Mouse (Mus musculus) heart, adult 8-10 months (tissue): ENCODE measurements around the gene Olfr955. TPM values are rescaled to one million over a fixed set of nuclear protein-coding genes. Genes with fewer than 3 reads are reported as not detected.

Experiments used
- DNase-seq: peaks from one replicate; pipeline ENCODE4 v3.0.0; 2022; ENCODE audit warnings: low spot score
- total RNA-seq, 4 experiments: library from RNA; stranded (reverse); gene quantifications; 2 replicates each; pipeline ENCODE4 v1.2.4; 2022

Gene Olfr955
- total RNA-seq, result not detected

- DNase-seq, result no peak
Measured at GRCm38 (mm10) chr9:39471844-39472243, at the start of gene Olfr955. TSS of gene Olfr955 (minus strand) at chr9:39471944.

GRCm38 (mm10) chr9:39518595-39518994 lies 46.9 kb upstream of the Olfr955 start:
- no peak for DNase-seq

GRCm38 (mm10) chr9:39515531-39515930 lies 43.8 kb upstream of the Olfr955 start, which contains the start of gene Olfr957:
TSS of gene Olfr957 (minus strand) at chr9:39515809.
- no peak for DNase-seq

GRCm38 (mm10) chr9:39509412-39509811 lies 37.7 kb upstream of the Olfr955 start:
- DNase-seq, result no peak

GRCm38 (mm10) chr9:39508998-39509397 lies 37.3 kb upstream of the Olfr955 start:
- DNase-seq, result peak; percentile 9

- no peak for DNase-seq
Measured at GRCm38 (mm10) chr9:39493895-39494294, 22.2 kb upstream of the Olfr955 start, which contains the start of gene Olfr44. TSS of gene Olfr44 (minus strand) at chr9:39493995.

GRCm38 (mm10) chr9:39456401-39456800 lies 15.3 kb downstream of the Olfr955 start, which contains the start of gene Olfr954:
TSS of gene Olfr954 (plus strand) at chr9:39456701.
- no peak for DNase-seq

- DNase-seq, result no peak
Measured at GRCm38 (mm10) chr9:39427048-39427447, 44.7 kb downstream of the Olfr955 start, which contains the start of gene Olfr952. TSS of gene Olfr952 (minus strand) at chr9:39427148.

Other genes with a start within 250 kb of the Olfr955 start
- gene Olfr1537, start 221.9 kb downstream of the Olfr955 start, total RNA-seq, result not detected
- gene Olfr945, start 195.1 kb downstream of the Olfr955 start, total RNA-seq, result not detected
- gene Olfr948, start 145.9 kb downstream of the Olfr955 start, total RNA-seq, result not detected
- not detected for gene Olfr951, start 84.5 kb downstream of the Olfr955 start, total RNA-seq
- gene Olfr952, start 44.8 kb downstream of the Olfr955 start, total RNA-seq, result not detected
- gene Olfr954, start 15.2 kb downstream of the Olfr955 start, total RNA-seq, result not detected
- not detected for gene Olfr44, start 22.1 kb upstream of the Olfr955 start, total RNA-seq
- gene Olfr957, start 43.9 kb upstream of the Olfr955 start, total RNA-seq, result not detected
- not detected for gene Olfr958, start 82.1 kb upstream of the Olfr955 start, total RNA-seq
- gene Olfr959, start 103.6 kb upstream of the Olfr955 start, total RNA-seq, result not detected
- gene AW551984, start 132.5 kb upstream of the Olfr955 start, total RNA-seq, result under 1 TPM in 2 of 4 experiments, not detected in 2; 0.37 to 0.82 TPM
- gene Olfr148, start 138.7 kb upstream of the Olfr955 start, total RNA-seq, result not detected
- not detected for gene Olfr960, start 149.4 kb upstream of the Olfr955 start, total RNA-seq
- not detected for gene Olfr961, start 173.1 kb upstream of the Olfr955 start, total RNA-seq
- not detected for gene Olfr963, start 195.3 kb upstream of the Olfr955 start, total RNA-seq
- not detected for gene Olfr149, start 235.2 kb upstream of the Olfr955 start, total RNA-seq
- not detected for gene Olfr965, start 239.4 kb upstream of the Olfr955 start, total RNA-seq